Mouse (Mus musculus) CH12.LX (cell line): ENCODE data around the gene Brf1. TPM values are rescaled to one million over a fixed set of nuclear protein-coding genes. Genes with fewer than 3 reads are reported as not detected.

Experiments
- DNase-seq: peaks from one replicate; pipeline ENCODE4 v3.0.0-alpha.2; 2013; ENCODE audit errors: extremely low read depth
- H3K27ac ChIP-seq: 2 replicates; pipeline ENCODE4 v1.5.1; 2012; ENCODE audit warnings: low read depth, mild to moderate bottlenecking, control low read depth, moderate library complexity; ENCODE audit not compliant: insufficient read depth
- H3K27me3 ChIP-seq: replicated peaks from 2 replicates; pipeline ENCODE3; 2012; ENCODE audit warnings: inconsistent platforms
- H3K36me3 ChIP-seq, 2 experiments: replicated peaks in 1 of 2; 2 replicates each; pipeline versions ENCODE3 to v1.6.1; 2012; ENCODE audit warnings: inconsistent platforms in 1 of 2, low read length in 1 of 2, mild to moderate bottlenecking in 1 of 2, mixed read lengths in 1 of 2, moderate library complexity in 1 of 2; ENCODE audit not compliant: control insufficient read depth in 1 of 2, insufficient read depth in 1 of 2
- H3K4me1 ChIP-seq, 2 experiments: 2 replicates each; pipeline ENCODE4 v1.6.1; 2012; ENCODE audit warnings: inconsistent platforms in 1 of 2, moderate library complexity in 1 of 2; ENCODE audit not compliant: insufficient read depth in 2 of 2, control insufficient read depth in 1 of 2
- H3K4me2 ChIP-seq: 2 replicates; pipeline ENCODE4 v1.6.1; 2012; ENCODE audit warnings: low read depth, mild to moderate bottlenecking, control low read depth; ENCODE audit not compliant: poor library complexity, insufficient read depth, severe bottlenecking
- H3K4me3 ChIP-seq, 3 experiments: fragments of 150-350 bp in 1 of 3; sonication (generic) in 1 of 3; replicated peaks in 1 of 3; 2 replicates each; pipeline versions ENCODE3 to v1.5.1; 2011 to 2012; ENCODE audit warnings: low read depth in 2 of 3, low read length in 2 of 3, mild to moderate bottlenecking in 2 of 3, moderate library complexity in 2 of 3, control low read depth in 1 of 3, improper control_type of control experiment in 1 of 3, inconsistent platforms in 1 of 3, mixed read lengths in 1 of 3; ENCODE audit not compliant: poor library complexity in 1 of 3
- H3K79me2 ChIP-seq: replicated peaks from 2 replicates; pipeline ENCODE4 v1.6.1; 2012; ENCODE audit warnings: mild to moderate bottlenecking, moderate library complexity; ENCODE audit not compliant: control insufficient read depth, poor library complexity, insufficient read depth, severe bottlenecking; ENCODE audit errors: extremely low read depth
- H3K9ac ChIP-seq: 2 replicates; pipeline ENCODE4 v1.6.1; 2012; ENCODE audit warnings: low read depth, mild to moderate bottlenecking, control low read depth, moderate library complexity; ENCODE audit not compliant: insufficient read depth
- H3K9me3 ChIP-seq: replicated peaks from 2 replicates; pipeline ENCODE3; 2012; ENCODE audit warnings: low read length, inconsistent platforms, mixed read lengths
- BHLHE40 ChIP-seq: IDR thresholded peaks from 2 replicates; pipeline ENCODE4 v1.6.1; 2011; ENCODE audit warnings: mild to moderate bottlenecking, low read depth, low read length, improper control_type of control experiment
- CHD1 ChIP-seq: IDR thresholded peaks from 2 replicates; pipeline ENCODE4 v1.6.1; 2012; ENCODE audit warnings: low read depth, low read length, improper control_type of control experiment, inconsistent platforms
- CHD2 ChIP-seq: IDR thresholded peaks from 2 replicates; pipeline ENCODE4 v1.6.1; 2011; ENCODE audit warnings: low read length, improper control_type of control experiment
- CTCF ChIP-seq, 2 experiments: IDR thresholded peaks in 1 of 2; conservative IDR thresholded peaks in 1 of 2; 2 replicates each; pipeline ENCODE4 v1.5.1; 2011 to 2012; ENCODE audit warnings: low read depth in 2 of 2, low read length in 2 of 2, improper control_type of control experiment in 1 of 2, inconsistent platforms in 1 of 2, mild to moderate bottlenecking in 1 of 2, moderate library complexity in 1 of 2
- E2F4 ChIP-seq: IDR thresholded peaks from 2 replicates; pipeline ENCODE4 v1.6.1; 2011; ENCODE audit warnings: low read depth, low read length, improper control_type of control experiment; ENCODE audit not compliant: insufficient replicate concordance
- ELF1 ChIP-seq: IDR thresholded peaks from 2 replicates; pipeline ENCODE4 v1.6.1; 2014; ENCODE audit warnings: low read depth, mild to moderate bottlenecking, inconsistent platforms, low read length, improper control_type of control experiment
- EP300 ChIP-seq: IDR thresholded peaks from 2 replicates; pipeline ENCODE4 v1.6.1; 2011; ENCODE audit warnings: low read length, improper control_type of control experiment
- HCFC1 ChIP-seq: IDR thresholded peaks from 2 replicates; pipeline ENCODE4 v1.6.1; 2012; ENCODE audit warnings: low read depth, mild to moderate bottlenecking, inconsistent platforms, low read length, improper control_type of control experiment
- IRF4 ChIP-seq: IDR thresholded peaks from 2 replicates; pipeline ENCODE4 v1.6.1; 2014; ENCODE audit warnings: low read depth, mild to moderate bottlenecking, inconsistent platforms, low read length, improper control_type of control experiment
- JUN ChIP-seq: IDR thresholded peaks from 2 replicates; pipeline ENCODE4 v1.6.1; 2011; ENCODE audit warnings: low read depth, mild to moderate bottlenecking, low read length, improper control_type of control experiment, moderate library complexity; ENCODE audit not compliant: insufficient read depth
- KAT2A ChIP-seq: IDR thresholded peaks from 2 replicates; pipeline ENCODE4 v1.6.1; 2012; ENCODE audit warnings: low read length, improper control_type of control experiment, inconsistent platforms; ENCODE audit not compliant: insufficient replicate concordance
- MAFK ChIP-seq: IDR thresholded peaks from 2 replicates; pipeline ENCODE4 v1.6.1; 2011; ENCODE audit warnings: low read length, improper control_type of control experiment; ENCODE audit not compliant: insufficient replicate concordance
- MAZ ChIP-seq: IDR thresholded peaks from 2 replicates; pipeline ENCODE4 v1.6.1; 2012; ENCODE audit warnings: low read depth, mild to moderate bottlenecking, inconsistent platforms, low read length, improper control_type of control experiment, moderate library complexity
- MEF2A ChIP-seq: IDR thresholded peaks from 2 replicates; pipeline ENCODE4 v1.6.1; 2014; ENCODE audit warnings: low read depth, mild to moderate bottlenecking, inconsistent platforms, low read length, improper control_type of control experiment, borderline replicate concordance
- MXI1 ChIP-seq: IDR thresholded peaks from 2 replicates; pipeline ENCODE4 v1.6.1; 2011; ENCODE audit warnings: mild to moderate bottlenecking, low read depth, low read length, improper control_type of control experiment
- MYC ChIP-seq: IDR thresholded peaks from 2 replicates; pipeline ENCODE4 v1.6.1; 2011; ENCODE audit warnings: low read depth, mild to moderate bottlenecking, improper control_type of control experiment, low read length
- NELFE ChIP-seq: IDR thresholded peaks from 2 replicates; pipeline ENCODE4 v1.6.1; 2011; ENCODE audit warnings: low read depth, low read length, improper control_type of control experiment
- NRF1 ChIP-seq: IDR thresholded peaks from 2 replicates; pipeline ENCODE4 v1.6.1; 2014; ENCODE audit warnings: low read depth, mild to moderate bottlenecking, inconsistent platforms, low read length, improper control_type of control experiment, moderate library complexity
- POLR2A ChIP-seq: IDR thresholded peaks from 2 replicates; pipeline ENCODE4 v1.6.1; 2011; ENCODE audit warnings: low read depth, mild to moderate bottlenecking, improper control_type of control experiment, low read length
- SIN3A ChIP-seq: IDR thresholded peaks from 2 replicates; pipeline ENCODE4 v1.6.1; 2012; ENCODE audit warnings: low read length, improper control_type of control experiment, inconsistent platforms
- SMC3 ChIP-seq: IDR thresholded peaks from 2 replicates; pipeline ENCODE4 v1.6.1; 2011; ENCODE audit warnings: low read depth, low read length, improper control_type of control experiment
- TCF12 ChIP-seq: IDR thresholded peaks from 2 replicates; pipeline ENCODE4 v1.6.1; 2014; ENCODE audit warnings: low read depth, mild to moderate bottlenecking, inconsistent platforms, low read length, improper control_type of control experiment
- UBTF ChIP-seq: IDR thresholded peaks from 2 replicates; pipeline ENCODE4 v1.6.1; 2012; ENCODE audit warnings: low read depth, mild to moderate bottlenecking, inconsistent platforms, low read length, improper control_type of control experiment, moderate library complexity
- USF1 ChIP-seq: IDR thresholded peaks from 2 replicates; pipeline ENCODE4 v1.6.1; 2014; ENCODE audit warnings: low read depth, mild to moderate bottlenecking, inconsistent platforms, low read length, improper control_type of control experiment
- ZKSCAN1 ChIP-seq: IDR thresholded peaks from 2 replicates; pipeline ENCODE4 v1.6.1; 2012; ENCODE audit warnings: low read depth, inconsistent platforms, low read length, improper control_type of control experiment, borderline replicate concordance
- ZMIZ1 ChIP-seq: IDR thresholded peaks from 2 replicates; pipeline ENCODE4 v1.6.1; 2012; ENCODE audit warnings: low read depth, mild to moderate bottlenecking, inconsistent platforms, low read length, improper control_type of control experiment
- ZNF384 ChIP-seq: IDR thresholded peaks from 2 replicates; pipeline ENCODE4 v1.6.1; 2012; ENCODE audit warnings: low read depth, low read length, improper control_type of control experiment, inconsistent platforms
- dilution Hi-C: fragments of 300-500 bp; cut with MboI; formaldehyde crosslinking; loops from 2 replicates; pipeline ENCODE4 v1.14.3; 2020; ENCODE audit warnings: low sequenced_read_pairs; ENCODE audit not compliant: extremely low pct_unique_long_range_greater_than_20kb, extremely low pct_ligation_motif_present
- in situ Hi-C: fragments of 300-500 bp; cut with MboI; formaldehyde crosslinking; loops from 3 replicates; pipeline ENCODE4 v1.14.3; 2019; ENCODE audit warnings: low sequenced_read_pairs, low pct_ligation_motif_present, low pct_unique_long_range_greater_than_20kb, mixed read lengths
- polyA plus RNA-seq: library from polyadenylated mRNA; unstranded; fragments of >175 nt; gene quantifications from 2 replicates; pipeline ENCODE4 v1.2.1, GENCODE M21; 2012; ENCODE audit warnings: low read depth; ENCODE audit not compliant: insufficient read length
- total RNA-seq, 2 experiments: library from RNA; depleted of rRNA; stranded (reverse); fragments of 300-350 nt in 1 of 2; fragments of >200 nt in 1 of 2; gene quantifications; 2 replicates each; pipeline ENCODE4 v1.2.3; 2012 to 2014

Brf1 gene
- total and polyA plus RNA-seq, 3 experiments: 15.9 to 31.2 (median 29.6) TPM

DNA sequence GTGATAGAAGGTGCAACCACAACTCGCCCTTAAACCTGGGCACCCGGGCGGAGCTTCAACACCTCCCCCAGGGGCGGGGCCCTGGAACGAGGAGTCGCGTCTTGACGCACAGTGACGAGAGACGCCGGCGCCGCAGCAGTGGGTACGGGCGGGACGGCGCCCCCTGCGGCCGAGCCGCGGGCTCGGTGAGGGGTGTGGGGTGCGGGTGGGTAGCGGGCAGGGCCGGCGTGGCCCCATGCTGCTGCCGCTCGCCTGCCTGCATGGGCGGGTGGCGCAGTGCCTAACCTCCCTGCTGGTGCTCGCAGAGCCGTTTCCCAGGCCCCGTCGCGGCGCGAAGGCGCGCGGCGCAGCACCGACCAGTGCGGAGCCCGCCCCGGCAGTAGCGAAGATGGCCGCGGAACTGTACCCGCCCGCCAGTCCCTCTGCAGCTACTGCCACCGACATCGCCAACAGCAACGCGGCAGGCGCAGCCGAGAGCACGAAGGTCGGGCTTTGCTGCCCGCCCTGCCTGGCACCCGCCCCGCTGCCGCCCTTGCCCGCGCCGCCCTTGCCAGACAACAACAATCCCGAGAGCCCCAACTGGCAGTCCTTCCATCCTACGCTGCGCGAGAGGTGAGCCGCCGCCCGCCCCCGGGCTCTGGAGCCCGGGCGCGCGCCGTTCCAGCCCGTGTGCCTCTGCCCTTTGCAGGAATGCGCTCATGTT lies 24.0 kb downstream of the Brf1 start, which contains the start of gene Btbd6:
TSS of gene Btbd6 (plus strand) at position 112 of the 703 bp plus-strand sequence.
- peak within 1 kb of the TSS; percentile 19; the same call in 1 of the 2 replicates for H3K27ac ChIP-seq
- no peak for TF ChIP-seq E2F4
- no peak for TF ChIP-seq USF1
- peak; percentile 61; the same call in 1 of the 2 replicates for TF ChIP-seq MEF2A
- no peak for TF ChIP-seq KAT2A
- peak; percentile 73 for TF ChIP-seq HCFC1
- no peak; the same call in 1 of the 2 replicates for TF ChIP-seq SMC3
- TF ChIP-seq CTCF (conservative IDR thresholded peaks at IDR 0.05 in 1 of 2, IDR thresholded peaks at IDR 0.05 in 1 of 2; ENCODE audit: low read depth in 2 of 2, low read length in 2 of 2): peak in 1 of 2 experiments; percentile 70; a peak in 2 of 4 replicates
- TF ChIP-seq ZNF384: peak; percentile 41; the same call in 1 of the 2 replicates
- no peak for TF ChIP-seq JUN
- peak; percentile 52 for TF ChIP-seq ELF1
- peak; percentile 82; the same call in 1 of the 2 replicates for TF ChIP-seq MAZ
- no peak for TF ChIP-seq MAFK
- TF ChIP-seq UBTF: peak; percentile 76
- peak; percentile 71; the same call in 1 of the 2 replicates for TF ChIP-seq SIN3A
- TF ChIP-seq EP300: no peak
- TF ChIP-seq CHD1: no peak
- no peak for TF ChIP-seq BHLHE40
- TF ChIP-seq MYC: no peak
- peak; percentile 87 for TF ChIP-seq NELFE
- no peak for TF ChIP-seq ZKSCAN1
- peak; percentile 79 for TF ChIP-seq POLR2A
- TF ChIP-seq TCF12: peak; percentile 68
- TF ChIP-seq IRF4: peak; percentile 62
- TF ChIP-seq ZMIZ1: peak; percentile 73; the same call in 1 of the 2 replicates
- TF ChIP-seq MXI1: peak; percentile 78
- peak; percentile 34; the same call in 1 of the 2 replicates for TF ChIP-seq NRF1
- 0 out of 2 replicates have a peak, but pooled peaks have one; percentile 19 for TF ChIP-seq CHD2
- H3K9me3 ChIP-seq: no peaks in the 10 kb centered on the region
- peaks cover 0 to 16% of the 10 kb centered on the region in 2 experiments; a peak in 3 of 4 replicates for H3K4me1 ChIP-seq
- H3K36me3 ChIP-seq: peaks cover 59 to 83% of the 10 kb centered on the region in 2 experiments
- H3K79me2 ChIP-seq: no peaks in the 10 kb centered on the region
- dilution Hi-C loops: no loop called here
- in situ Hi-C loops: no loop called here
- H3K4me2 ChIP-seq: peak within 1 kb of the TSS; percentile 80
- no peaks in the 10 kb centered on the region for H3K27me3 ChIP-seq
- peak within 1 kb of the TSS; percentile 59 to 78 (median 68) for H3K4me3 ChIP-seq
- H3K9ac ChIP-seq: peak within 1 kb of the TSS; percentile 80
- peak; percentile 83 for DNase-seq
